Mouse (Mus musculus): ENCODE measurements around the gene Polr3gl. TPM values are rescaled to one million over a fixed set of nuclear protein-coding genes. Genes with fewer than 3 reads are reported as not detected.

The Polr3gl gene
- polyA plus RNA-seq, 1 experiment from 2014 or later, result 43.1 TPM

Other genes with a start within 250 kb of the Polr3gl start
- gene BC107364, start 141.9 kb downstream of the Polr3gl start, polyA plus RNA-seq (2015; fragmentation: Nextera tagmentation; extraction: Ambion mirVana), result not detected in 2 replicates
- gene Hfe2, start 69.0 kb downstream of the Polr3gl start, polyA plus RNA-seq (2015; fragmentation: Nextera tagmentation; extraction: Ambion mirVana), result 0.66 and 1.1 TPM in 2 replicates
- 63.4 and 75.9 TPM in 2 replicates for gene Txnip, start 36.2 kb downstream of the Polr3gl start, polyA plus RNA-seq (2015; fragmentation: Nextera tagmentation; extraction: Ambion mirVana)
- gene Gm16253, start 17.2 kb downstream of the Polr3gl start, polyA plus RNA-seq (2015; fragmentation: Nextera tagmentation; extraction: Ambion mirVana), result 1.6 and 1.8 TPM in 2 replicates
- 16.2 and 21.9 TPM in 2 replicates for gene Ankrd34a, start 2.5 kb upstream of the Polr3gl start, polyA plus RNA-seq (2015; fragmentation: Nextera tagmentation; extraction: Ambion mirVana)
- 6.3 and 7.5 TPM in 2 replicates for gene Lix1l, start 7.0 kb upstream of the Polr3gl start, polyA plus RNA-seq (2015; fragmentation: Nextera tagmentation; extraction: Ambion mirVana)
- gene Rbm8a, start 35.8 kb upstream of the Polr3gl start, polyA plus RNA-seq (2015; fragmentation: Nextera tagmentation; extraction: Ambion mirVana), result 123 and 132 TPM in 2 replicates
- 55.1 and 61.6 TPM in 2 replicates for gene Pex11b, start 41.2 kb upstream of the Polr3gl start, polyA plus RNA-seq (2015; fragmentation: Nextera tagmentation; extraction: Ambion mirVana)
- 0.10 and 0.13 TPM in 2 replicates for gene Gm42957, start 41.3 kb upstream of the Polr3gl start, polyA plus RNA-seq (2015; fragmentation: Nextera tagmentation; extraction: Ambion mirVana)
- 0.75 and 1.3 TPM in 2 replicates for gene Itga10, start 51.4 kb upstream of the Polr3gl start, polyA plus RNA-seq (2015; fragmentation: Nextera tagmentation; extraction: Ambion mirVana)
- 1.2 and 3.5 TPM in 2 replicates for gene Ankrd35, start 76.0 kb upstream of the Polr3gl start, polyA plus RNA-seq (2015; fragmentation: Nextera tagmentation; extraction: Ambion mirVana)
- gene Pias3, start 102.2 kb upstream of the Polr3gl start, polyA plus RNA-seq (2015; fragmentation: Nextera tagmentation; extraction: Ambion mirVana), result 24.3 and 32.6 TPM in 2 replicates
- gene Nudt17, start 114.4 kb upstream of the Polr3gl start, polyA plus RNA-seq (2015; fragmentation: Nextera tagmentation; extraction: Ambion mirVana), result 4.8 and 6.2 TPM in 2 replicates
- 32.2 and 33.9 TPM in 2 replicates for gene Polr3c, start 133.4 kb upstream of the Polr3gl start, polyA plus RNA-seq (2015; fragmentation: Nextera tagmentation; extraction: Ambion mirVana)
- 59.8 and 65.1 TPM in 2 replicates for gene Rnf115, start 133.5 kb upstream of the Polr3gl start, polyA plus RNA-seq (2015; fragmentation: Nextera tagmentation; extraction: Ambion mirVana)
- 0.11 and 0.20 TPM in 2 replicates for gene Pdzk1, start 235.1 kb upstream of the Polr3gl start, polyA plus RNA-seq (2015; fragmentation: Nextera tagmentation; extraction: Ambion mirVana)
- gene Cd160, start 235.2 kb upstream of the Polr3gl start, polyA plus RNA-seq (2015; fragmentation: Nextera tagmentation; extraction: Ambion mirVana), result 0.08 and 0.22 TPM in 2 replicates